Mouse (Mus musculus): ENCODE measurements around the gene Lamb3.
"Not testable (repeated sequence)": the region's sequence is repeated elsewhere in the genome, so short reads cannot be mapped to it uniquely, and the experiment has no call there.

Gene Lamb3

DNA sequence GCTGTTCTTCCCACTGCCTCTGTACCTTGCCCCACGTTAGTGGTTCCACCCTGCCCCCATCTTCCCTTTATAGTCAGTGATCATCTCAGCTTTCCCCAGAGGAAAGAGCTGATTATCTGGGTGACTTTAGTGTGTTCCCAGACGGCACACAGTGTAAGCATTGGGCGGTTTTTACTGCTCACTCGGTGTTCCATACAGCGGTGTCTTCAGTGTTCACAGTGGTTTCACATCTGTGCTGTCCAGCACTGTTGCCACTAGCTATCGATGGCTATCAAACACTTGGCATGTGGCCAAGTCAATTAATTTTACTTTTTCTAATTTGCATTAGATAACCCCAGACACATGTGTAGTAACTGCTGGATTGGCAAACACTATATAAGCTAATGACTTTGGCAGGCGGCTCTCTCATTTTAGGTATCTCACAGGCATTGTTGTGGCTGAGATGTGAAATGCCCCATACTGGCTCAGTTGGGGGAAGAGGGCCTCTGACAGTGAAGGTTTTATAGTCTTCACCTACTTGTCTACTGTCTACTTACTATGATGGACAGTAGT, 76.8 kb downstream of the Lamb3 start:
- DNase-seq = no peak

DNA sequence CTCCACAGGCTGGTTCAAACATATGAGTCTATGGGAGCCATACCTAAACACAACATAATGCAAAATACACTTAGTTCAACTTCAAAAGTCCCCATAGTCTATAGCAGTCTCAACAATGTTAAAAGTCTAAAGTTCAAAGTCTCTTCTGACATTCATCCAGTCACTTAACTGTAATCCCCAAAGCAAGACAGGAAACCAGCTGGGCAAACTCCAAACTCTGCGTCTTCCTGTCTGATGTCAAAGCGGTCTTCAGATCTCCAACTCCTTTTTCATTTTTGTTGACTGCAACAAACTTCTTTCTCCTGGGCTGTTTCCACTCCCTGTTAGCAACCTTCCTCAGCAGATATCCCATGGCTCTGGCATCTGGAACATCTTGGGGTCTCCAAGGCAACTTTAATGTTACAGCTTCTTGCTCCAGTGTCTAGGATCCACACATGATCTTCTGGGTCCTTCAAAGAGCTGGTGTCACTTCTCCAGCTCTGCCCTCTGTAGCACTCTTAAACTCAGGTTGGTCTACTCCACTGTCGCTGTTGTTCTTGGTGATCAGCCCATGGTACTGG, 78.3 kb downstream of the Lamb3 start:
- not testable (repeated sequence) for DNase-seq

DNA sequence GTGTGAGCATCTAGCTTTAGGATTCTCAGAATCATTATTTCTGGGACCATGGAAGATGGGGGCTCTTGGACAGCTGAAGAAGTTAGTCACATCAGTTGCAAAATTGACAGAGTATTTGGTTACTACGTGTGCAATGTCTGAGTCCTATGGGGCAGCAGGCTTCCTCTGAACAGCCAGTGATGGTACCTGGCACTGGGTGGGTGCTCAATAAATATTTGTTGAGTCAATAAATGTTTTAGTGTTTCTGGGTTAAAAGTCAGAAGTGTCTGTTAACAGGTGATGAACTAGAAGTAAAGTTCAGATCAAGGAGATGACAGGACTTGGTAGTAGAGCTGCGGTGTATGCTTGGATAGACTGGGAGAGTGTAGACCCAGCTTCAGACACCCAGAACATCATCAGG, 80.1 kb downstream of the Lamb3 start:
- DNase-seq = no peak

DNA sequence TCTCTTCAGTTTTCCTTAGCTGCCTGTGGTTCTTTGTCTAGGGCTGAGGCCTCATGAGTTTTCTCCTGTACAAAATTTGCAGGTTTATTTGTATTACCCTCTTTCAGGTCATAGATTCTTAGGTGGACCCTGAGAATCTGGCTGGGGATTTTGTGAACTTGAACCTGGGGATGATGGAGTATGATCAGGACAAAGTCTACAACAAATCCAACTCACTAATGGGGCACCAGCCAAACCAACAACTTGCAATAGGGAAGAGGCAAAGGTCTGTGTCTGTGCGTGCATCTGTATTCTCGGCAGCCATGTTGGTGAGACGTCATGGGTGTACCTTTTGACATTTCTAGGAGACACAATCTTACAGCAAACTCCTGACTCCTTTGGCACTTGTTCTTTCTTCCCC, 81.6 kb downstream of the Lamb3 start:
- no peak for DNase-seq

DNA sequence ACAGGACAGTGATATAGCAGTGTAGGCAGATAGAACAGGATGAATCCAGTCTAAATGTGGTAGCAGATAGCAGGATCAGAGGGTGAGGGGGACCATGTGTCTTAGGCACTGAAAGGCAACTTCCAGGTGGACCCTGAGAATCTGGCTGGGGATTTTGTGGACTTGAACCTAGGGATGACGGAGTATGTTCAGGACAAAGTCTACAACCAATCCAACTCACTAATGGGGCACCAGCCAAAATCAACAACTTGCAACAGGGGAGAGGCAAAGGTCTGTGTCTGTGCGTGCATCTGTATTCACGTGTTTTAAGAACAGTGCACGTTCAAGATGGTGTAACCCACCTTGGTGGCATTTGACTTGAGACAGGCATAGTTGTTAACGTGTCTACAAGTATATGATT, 82.4 kb downstream of the Lamb3 start:
- no peak for DNase-seq

DNA sequence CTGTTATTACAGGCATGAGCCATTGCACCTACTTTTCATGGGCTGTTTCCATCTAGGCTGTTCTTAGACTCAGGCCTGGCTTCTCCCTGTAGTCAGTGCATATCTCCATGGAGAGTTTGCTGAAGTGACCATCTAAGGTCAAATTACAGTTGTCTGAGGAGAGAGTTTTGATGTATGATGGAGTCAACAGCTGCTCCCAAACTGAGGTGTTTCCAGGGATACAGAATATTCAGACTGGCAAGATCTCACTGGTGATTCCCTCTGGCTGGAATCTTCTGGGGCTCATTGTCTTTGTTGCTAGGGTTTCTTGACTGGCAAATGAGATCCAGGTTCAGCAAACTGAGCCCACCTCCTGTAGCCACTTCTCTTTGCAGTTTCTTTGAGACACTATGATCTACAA, 83.2 kb downstream of the Lamb3 start:
- no peak for DNase-seq

DNA sequence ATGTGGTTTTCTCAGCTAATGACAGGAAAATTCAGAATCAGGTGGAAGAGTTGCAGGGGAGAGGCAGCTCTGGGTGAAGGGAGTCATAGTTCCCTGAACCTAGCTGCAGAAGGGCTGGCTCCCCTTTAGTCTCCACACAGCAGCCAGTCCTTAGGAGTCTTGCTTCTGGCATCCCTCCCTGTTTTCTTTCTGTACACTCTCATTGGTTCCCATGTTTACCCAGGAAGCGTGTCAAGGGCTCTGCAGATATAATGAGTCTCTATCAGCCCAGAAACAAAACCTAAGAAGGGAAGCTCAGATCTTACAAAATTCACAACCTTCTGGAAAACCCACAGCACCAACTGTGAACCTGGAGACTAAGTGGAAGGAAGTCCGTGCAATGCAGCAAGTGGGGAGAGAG, 85.5 kb downstream of the Lamb3 start:
- DNase-seq = no peak

DNA sequence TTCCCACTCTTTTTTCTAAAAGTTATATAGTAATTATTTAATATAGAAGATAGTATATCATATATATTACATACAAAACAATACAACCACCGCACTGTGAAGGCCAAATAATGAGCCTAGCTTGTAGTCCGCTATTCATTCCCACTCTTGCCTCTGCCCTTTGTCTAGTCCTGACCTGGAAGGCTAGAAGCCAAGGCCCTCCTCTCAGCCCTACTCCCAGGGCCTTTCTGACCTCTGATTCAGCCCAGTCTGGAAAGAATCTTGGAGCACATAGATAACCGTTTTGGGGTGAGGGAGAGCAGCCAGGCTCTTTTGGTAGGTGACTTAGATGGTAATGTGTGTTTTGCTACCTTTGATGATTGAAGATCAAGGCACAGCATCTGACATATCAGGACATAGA, 86.4 kb downstream of the Lamb3 start:
- DNase-seq = no peak

DNA sequence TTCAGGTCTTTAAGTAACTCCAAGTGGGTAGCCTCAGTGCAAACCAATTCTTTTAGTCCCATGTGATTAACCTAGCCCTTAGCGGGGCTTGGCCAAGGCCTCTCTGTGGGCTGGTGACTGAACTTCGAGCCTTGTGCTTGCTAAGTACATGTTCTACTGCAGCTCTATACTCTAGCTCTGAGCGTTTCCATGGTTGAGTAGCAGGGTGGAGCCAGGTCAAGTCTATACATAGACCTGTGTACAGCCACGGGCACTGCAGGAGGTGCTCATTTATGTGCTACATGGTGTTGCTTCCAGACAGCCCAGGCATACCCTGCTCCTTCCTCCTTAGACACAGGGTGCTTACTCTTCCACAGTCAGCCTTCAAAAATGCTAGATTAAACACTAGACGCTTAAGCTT, 88.4 kb downstream of the Lamb3 start:
- DNase-seq = no peak

DNA sequence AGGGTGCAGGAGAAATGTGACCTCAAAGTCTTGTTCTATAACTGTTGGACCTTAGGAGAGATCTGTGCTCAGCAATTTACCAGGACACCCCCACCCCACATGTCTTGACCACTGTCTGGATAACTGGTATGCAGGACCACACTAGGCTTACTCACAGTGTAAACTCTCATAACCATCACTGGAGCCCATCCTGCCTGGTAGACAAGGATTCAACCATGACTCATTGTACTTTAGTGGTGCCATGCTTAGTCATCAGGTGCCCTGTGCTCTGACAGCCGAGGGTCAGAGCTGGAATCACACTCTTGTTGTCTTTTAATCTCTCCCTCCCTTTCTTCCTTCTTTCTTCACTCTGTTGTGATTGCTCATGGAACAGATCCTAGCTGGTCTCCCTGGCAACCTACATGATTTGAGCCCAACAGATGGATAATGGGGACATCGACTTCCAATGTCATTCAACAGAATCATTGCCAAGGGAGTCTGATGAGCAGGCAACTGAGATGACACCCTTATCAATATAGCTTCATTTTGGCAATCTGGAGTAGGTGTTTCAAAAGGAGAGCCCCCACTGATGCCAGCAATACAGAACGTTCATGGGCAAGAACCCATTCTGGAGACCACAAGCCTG, 90.8 kb downstream of the Lamb3 start:
- DNase-seq = no peak

DNA sequence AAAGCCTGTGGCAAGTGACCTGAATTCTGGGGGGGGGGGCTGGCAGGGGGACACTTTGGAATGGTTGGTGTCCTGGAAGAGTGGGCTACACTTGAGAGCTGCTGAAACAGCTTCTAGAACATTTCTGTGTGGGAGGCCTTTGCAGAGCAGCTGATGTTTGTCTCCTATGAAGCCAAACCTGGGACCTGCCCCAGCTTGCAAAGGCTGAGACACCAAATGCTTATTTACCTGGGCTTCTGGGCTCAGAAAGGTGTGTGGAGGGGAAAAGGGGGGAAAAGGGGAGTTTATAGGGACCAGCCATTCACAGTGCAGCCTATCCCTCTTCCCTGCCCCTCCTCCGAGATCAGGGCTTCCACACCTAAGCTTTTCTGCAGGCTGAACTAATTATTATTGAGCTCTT, 92.5 kb downstream of the Lamb3 start:
- DNase-seq = no peak

DNA sequence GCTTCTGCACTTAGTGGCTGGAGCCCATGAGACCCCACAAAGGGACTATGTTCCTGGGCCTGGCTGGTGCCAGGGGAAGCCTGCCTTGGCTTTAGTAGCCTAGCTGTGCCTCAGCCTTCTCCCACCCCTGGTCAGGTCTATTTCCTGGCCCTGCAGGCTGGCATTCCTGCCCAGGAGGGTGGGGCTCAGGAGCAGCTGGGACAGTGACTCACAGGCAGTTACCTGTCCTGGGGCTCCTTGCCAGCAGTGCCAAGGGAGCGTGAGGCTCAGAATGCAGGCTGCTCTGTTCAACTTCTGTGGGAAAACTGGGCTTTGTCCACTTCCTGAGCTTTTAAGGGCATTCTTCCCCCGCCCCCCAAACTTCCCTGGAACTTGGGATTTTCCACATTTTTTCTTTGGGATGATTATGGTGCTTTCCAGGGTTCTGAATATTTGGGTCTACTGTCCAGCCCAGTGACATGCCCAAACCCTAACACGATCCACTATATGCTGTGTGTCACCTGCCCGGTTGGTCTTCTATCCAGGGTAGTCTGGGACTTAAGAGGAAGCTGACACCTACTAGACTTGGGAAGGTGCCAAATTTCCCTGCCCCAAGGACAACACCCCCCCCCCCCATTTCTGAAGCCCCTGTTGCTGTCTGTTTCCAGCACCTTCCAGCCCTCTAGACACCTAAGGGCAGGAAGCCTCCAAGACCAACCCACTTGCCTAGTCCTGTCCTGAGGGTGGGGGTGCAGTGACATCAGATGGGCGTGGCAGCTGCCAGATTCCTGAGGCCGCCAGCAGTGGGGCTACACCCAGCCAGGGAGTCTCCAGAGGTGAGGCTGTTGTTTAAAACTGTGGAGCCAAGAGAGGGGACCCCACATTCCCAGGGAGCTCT, 94.0 kb downstream of the Lamb3 start:
- DNase-seq = peak in 1 of 2 experiments; percentile 35

DNA sequence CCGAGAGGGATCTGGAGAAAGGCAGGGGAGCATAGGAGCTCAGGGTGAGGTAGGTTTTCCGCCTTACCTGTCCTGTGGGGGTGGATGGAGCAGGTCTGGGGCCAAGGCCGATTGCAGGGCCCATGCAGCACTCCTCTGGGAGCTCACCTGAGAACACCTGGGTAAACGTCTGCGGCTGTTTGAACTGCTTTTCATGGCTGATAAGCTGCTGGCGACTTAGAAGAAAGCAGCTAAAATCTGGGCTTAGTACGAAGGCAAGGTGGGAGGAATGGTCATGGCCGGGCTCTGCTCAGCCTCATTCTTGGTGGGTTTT, 94.5 kb downstream of the Lamb3 start:
- DNase-seq = no peak

DNA sequence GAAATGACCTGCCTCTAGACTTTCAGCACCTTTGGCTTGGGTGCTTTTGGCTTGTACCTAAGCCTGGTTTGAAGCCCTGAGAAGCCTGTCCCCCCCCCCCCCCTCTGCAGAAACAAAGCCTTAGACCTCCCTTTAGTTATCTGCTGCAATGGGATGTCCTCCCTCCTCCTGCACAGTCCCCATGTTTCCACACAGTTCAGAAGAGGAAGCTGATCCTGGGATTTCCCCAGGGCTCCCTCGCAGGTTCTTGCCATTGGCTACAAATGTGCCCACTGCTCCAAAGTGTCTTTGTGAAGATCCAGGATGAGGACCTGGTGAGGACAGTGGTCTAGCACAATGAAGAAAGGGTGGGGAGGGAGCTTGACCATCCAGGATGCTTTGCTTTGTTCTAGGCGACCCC, 95.6 kb downstream of the Lamb3 start:
- no peak for DNase-seq

DNA sequence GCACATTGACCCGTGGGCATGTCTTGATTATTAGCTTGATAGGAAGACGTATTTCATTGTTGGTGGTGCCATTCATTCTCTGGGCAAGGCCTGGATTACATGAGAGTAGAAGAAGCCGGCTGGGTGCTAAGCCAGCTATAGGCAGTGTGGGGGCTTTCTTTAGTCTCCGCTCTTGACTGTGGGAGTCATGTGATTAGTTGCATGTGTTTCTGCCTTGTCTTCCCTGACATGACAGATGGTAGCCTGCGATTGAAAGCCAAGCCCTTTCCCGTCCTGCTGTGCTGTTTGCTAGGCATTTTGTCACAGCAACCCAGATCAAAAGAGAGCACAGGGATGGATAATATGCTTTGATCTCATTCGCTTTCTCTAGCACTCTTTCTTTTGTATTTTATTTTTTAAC, 97.9 kb downstream of the Lamb3 start:
- DNase-seq = peak; percentile 76 to 81

DNA sequence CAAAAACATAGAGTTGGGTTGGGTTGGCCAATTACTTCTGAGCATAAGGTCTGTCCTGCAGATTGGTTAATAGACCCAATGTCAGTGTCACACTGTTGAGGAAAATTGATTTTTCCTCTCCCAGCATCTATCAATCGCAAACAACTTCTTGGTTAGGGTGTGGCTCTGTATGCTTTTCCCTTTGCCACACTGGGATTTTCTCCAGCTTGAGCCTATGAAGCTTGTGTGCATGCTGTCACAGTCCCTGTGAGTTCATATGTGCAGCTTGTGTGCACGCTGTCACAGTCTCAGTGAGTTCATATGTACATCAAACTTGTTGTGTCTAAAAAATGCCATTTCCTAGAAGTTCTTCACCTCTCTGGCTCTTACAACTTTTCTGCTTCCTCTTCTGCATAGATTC, 99.3 kb downstream of the Lamb3 start:
- no peak for DNase-seq

DNA sequence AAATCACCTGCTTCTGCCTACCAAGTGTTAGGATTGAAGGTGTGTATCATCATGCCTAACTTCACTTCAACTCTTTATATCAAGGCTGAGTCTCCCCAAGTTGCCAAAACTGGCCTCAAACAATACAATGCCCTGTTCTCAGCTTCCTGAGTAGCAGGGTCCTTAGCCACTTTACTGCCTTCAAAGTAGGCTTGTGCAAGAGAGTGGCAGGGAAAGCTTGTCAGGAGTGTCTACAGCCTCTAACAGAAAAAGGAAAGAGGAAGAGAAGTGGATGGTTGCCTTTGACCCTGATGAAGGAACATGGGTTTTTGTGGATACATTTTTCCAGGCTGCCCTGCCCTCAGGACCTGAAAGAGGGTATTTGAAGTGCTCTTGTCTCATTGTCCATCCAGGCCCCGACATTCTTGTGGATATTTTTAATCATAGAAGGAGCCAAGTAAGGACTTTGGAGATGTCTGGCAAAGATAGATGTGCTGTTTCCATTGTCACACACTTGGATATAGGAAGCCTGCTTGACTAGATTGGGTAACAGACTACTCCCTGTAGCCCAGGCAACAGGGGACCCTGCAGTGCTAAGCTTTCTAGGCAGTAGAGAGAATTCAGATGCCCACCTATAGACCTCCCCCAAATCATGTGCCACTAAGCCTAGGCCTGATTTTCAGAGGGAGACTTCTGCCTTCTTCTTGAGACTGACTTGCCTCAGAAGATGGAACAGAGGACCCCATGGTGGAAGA, 102.5 kb downstream of the Lamb3 start:
- DNase-seq = no peak

DNA sequence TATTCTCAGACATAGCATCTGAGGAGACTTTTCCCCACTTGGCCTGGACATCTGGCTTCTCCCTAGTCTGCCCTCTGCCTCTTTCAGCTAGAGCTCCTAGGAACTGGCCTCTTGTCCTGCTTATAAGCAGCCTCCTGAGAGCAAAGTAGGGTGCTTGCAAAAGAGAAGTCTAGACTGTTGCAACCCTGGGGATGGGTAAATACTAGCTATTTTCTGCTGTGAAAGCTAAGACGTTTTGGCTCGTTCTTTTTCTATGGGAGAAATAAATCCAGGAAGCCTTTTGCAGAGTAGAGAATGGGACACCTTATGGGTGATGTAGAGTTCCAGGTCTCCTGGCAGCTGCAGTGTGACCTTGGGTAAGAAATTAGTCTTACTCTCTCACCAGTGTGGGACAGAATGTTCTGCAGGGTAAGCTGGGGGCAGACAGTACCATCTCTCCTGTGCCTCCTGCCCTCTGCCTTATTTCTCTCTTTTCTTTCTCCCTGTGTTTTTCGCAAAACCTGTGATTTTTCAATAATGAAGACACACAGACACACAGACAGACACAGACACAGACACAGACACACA, 103.1 kb downstream of the Lamb3 start:
- no peak for DNase-seq

DNA sequence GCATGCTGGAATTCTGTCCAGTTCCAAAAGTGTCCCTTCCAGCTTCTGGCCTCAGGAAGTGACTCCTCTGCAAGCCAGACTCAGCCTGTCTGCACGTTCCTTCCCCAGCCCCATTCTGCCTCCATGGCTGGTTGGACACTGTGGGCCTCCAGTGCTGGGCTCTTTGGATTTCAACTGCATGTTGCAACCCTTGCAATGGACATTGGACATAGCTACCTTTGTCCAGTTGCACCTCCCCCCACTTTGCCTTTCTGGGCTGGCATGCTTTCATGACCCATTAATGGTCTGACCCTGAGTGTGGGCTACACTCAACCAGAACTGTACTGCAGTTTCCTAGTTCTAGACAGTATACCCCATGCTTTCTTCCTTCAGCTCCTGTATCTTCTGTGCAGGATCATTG, 104.1 kb downstream of the Lamb3 start:
- no peak for DNase-seq

DNA sequence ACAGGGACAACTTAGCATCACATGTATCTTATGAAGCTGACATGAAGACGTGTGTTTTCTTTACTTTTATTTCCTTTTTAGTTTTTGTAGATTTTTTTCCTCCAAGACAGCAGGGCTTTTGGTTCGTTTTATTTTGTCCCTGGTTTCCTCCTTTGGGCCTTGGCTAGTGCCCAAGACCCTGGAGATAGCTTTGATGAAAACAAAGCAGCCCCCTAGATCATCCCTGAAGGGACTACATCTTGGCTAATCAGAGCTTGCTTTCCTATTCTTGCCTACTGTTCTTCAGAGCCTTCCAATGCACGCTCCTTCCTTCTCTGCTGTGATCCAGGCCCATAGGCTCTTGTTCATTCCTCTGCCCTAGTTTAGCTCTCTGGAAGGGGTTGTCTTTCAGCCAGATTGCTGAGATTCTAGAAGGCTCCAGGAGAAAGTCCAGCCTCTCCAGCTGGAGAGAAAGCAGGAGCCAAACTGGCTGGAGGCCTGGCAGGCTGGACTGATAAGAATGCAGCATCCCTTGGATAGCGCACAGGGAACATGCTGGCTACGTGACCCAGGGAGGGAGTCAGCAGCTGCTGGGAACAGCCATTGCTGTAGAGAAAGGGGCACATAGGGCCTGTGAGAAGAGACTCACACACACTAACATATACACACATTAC, 108.3 kb downstream of the Lamb3 start:
- peak; percentile 94 for DNase-seq

DNA sequence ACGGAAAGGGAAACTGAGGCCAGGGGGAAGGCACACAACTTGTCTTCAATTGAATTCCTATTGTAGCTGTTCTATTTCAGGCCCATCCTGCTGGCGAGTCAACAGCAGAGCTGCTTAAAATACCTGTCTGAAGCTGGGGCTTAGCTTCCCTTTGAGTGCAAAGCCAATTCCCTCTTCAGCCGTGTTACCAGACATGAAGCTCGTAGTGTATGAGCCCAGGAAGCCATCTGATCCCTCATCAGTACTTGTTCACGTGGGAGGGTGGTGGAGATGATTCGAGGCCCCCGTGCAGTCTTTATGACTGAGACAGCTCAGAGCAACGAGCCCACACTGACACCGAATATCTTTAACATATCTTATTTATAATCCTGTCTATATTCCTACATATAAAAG, 108.9 kb downstream of the Lamb3 start:
- DNase-seq = no peak

DNA sequence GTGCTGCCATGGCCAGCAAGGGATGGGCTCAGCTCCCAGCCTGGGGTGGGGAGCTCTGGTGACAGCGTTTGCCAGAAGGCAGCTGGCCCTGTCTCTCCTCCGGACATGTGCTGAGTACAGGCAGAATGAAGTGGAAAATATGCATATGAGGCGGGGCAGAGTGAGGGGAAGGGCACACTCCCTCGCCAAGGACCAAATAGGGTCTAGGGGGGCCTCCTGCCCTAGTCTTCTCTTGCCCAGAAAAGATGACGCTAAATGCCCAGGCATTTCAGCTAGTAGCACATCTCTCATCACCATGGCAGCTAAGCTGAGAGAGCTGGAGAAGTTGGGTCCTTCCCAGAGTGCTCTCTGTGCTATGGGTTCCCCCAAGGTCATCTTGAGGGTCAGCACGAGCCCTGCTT, 109.7 kb downstream of the Lamb3 start:
- peak; percentile 89 to 90 for DNase-seq

DNA sequence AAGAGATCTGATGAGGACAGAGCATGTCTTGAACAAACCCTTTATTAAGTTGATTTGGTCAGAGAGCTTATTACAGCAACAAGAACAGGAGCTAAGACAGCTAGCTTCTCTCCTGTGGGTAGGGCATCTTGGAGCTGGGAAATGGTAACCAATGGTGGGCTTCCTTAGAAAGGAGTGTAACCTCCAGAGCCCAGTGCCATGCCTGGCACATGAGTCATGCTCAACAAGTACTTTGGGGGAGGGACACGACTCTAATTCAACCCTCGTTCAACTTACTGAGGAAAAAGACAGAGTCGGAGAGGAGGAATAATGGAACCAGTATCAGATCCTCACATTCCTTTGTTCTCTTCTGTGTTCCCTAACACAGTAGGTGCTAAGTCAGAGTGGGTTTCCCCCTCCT, 112.2 kb downstream of the Lamb3 start:
- no peak for DNase-seq

All from cerebellum, postnatal 14 days (tissue).